In the genomic region with DNA sequence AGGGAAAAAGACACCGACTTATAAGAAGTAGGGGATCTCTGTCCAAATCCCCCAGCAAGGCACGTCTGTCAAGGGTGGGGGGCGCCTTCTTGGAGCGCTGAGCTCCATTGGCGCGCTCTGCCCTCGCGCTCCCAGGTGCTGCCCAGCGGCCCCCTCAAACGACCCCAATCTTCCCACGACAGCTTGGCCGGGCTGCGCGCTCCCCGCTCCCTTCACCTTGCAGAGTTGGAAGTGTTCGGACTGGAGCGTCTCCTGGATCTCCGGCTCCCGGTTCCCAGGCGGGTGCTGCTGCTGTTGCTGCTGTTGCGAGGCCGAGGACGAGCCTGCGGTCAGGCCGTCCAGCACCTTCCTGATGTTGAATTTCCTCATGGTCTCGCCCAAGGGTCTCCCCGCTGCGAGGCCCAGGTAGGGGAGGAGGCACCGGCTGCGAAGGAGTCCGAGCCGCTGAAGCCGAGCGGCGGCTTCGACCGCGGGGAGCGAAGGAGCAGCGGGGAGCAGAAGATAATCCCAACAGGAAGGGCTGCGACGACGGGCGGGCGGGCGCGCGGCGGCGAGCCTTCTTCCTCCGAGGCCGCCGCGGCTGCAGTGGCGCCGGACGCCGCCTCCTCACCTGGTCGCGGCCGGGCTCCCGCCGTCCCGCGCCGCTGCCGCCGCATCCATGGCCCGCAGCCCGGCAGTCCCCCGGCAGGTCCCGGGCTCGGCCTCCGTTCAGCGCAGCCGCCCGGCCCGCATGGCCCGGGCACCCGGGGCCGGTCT, we compare ENCODE assay signal across 8 mouse cellular contexts. TPM values are rescaled to one million over a fixed set of nuclear protein-coding genes. Genes with fewer than 3 reads are reported as not detected.
DNase-seq lines count a peak whose midpoint lies in the region; ATAC-seq and TF ChIP-seq lines count a peak whose summit lies in the region.

No protein-coding gene starts in this region.

- H3K4me1 ChIP-seq in brown adipose tissue, adult 24 weeks (ENCODE audit: control insufficient read depth, insufficient read depth, insufficient read length, low read length): no peaks in the 10 kb centered on the region
- peaks cover 25% of the 10 kb centered on the region for H3K4me1 ChIP-seq in forebrain, embryonic 13.5 days
- peaks cover 16% of the 10 kb centered on the region for H3K4me1 ChIP-seq in hindbrain, embryonic 12.5 days
- H3K4me1 ChIP-seq in megakaryocyte, embryonic 14.5 days: peaks cover 56% of the 10 kb centered on the region
- H3K4me1 ChIP-seq in small intestine, adult 2 months (ENCODE audit: control insufficient read depth, insufficient read depth, insufficient read length, low read length): no peaks in the 10 kb centered on the region; the same call in none of the 2 replicates

- DNase-seq in gastrocnemius, adult 2 months: no peak
- DNase-seq in gastrocnemius, postnatal 25 days: no peak
- peak; percentile 31 to 47 for DNase-seq in left cerebral cortex, adult 8-10 months (ENCODE audit: low spot score in 2 of 2)

- no peak for TF ChIP-seq POLR2A in small intestine, adult 2 months (IDR thresholded peaks at IDR 0.05; ENCODE audit: low read depth, low read length)

- under 1% methylated on average over 69 of the region's 81 CpGs for WGBS in forebrain, embryonic 13.5 days
- under 1% methylated on average over 70 of the region's 81 CpGs for WGBS in hindbrain, embryonic 12.5 days
- WGBS in small intestine, adult 2 months: under 1% methylated on average over 80 of the region's 81 CpGs

- no peaks in the 10 kb centered on the region for H3K9me3 ChIP-seq in forebrain, embryonic 13.5 days (replicated peaks)
- H3K9me3 ChIP-seq in hindbrain, embryonic 12.5 days (replicated peaks): no peaks in the 10 kb centered on the region
- H3K9me3 ChIP-seq in megakaryocyte, embryonic 14.5 days: no peaks in the 10 kb centered on the region

- peak overlapping the region; percentile 97 for H3K9ac ChIP-seq in forebrain, embryonic 13.5 days
- H3K9ac ChIP-seq in hindbrain, embryonic 12.5 days: peak overlapping the region; percentile 89

- H3K27ac ChIP-seq in gastrocnemius, adult 2 months: peak overlapping the region; percentile 92
- H3K27ac ChIP-seq in brown adipose tissue, adult 24 weeks (replicated peaks; ENCODE audit: low read depth, low read length): peak overlapping the region; percentile 78
- peak overlapping the region; percentile 95 for H3K27ac ChIP-seq in forebrain, embryonic 13.5 days
- peak overlapping the region; percentile 97 for H3K27ac ChIP-seq in hindbrain, embryonic 12.5 days
- peak overlapping the region; percentile 80 for H3K27ac ChIP-seq in small intestine, adult 2 months (ENCODE audit: insufficient read depth, low read depth, low read length)

- peak; percentile 31 for ATAC-seq in forebrain, embryonic 13.5 days
- ATAC-seq in hindbrain, embryonic 12.5 days (ENCODE audit: low FRiP score): peak; percentile 68

- peak overlapping the region; percentile 97 for H3K4me3 ChIP-seq in gastrocnemius, adult 2 months
- peak overlapping the region; percentile 70 for H3K4me3 ChIP-seq in brown adipose tissue, adult 24 weeks (ENCODE audit: insufficient read depth, low read depth, low read length)
- H3K4me3 ChIP-seq in forebrain, embryonic 13.5 days: peak overlapping the region; percentile 88
- peak overlapping the region; percentile 69 for H3K4me3 ChIP-seq in hindbrain, embryonic 12.5 days
- H3K4me3 ChIP-seq in megakaryocyte, embryonic 14.5 days (replicated peaks): peak overlapping the region; percentile 99
- peak overlapping the region; percentile 72 for H3K4me3 ChIP-seq in small intestine, adult 2 months (ENCODE audit: low read depth, low read length)

- H3K4me2 ChIP-seq in forebrain, embryonic 13.5 days: peak overlapping the region; percentile 90
- H3K4me2 ChIP-seq in hindbrain, embryonic 12.5 days (replicated peaks): peak overlapping the region; percentile 93

- H3K36me3 ChIP-seq in forebrain, embryonic 13.5 days (ENCODE audit: poor library complexity, severe bottlenecking): no peaks in the 10 kb centered on the region
- no peaks in the 10 kb centered on the region for H3K36me3 ChIP-seq in hindbrain, embryonic 12.5 days
- peaks cover 37% of the 10 kb centered on the region for H3K36me3 ChIP-seq in megakaryocyte, embryonic 14.5 days (replicated peaks; ENCODE audit: low read length)
- peaks cover 2% of the 10 kb centered on the region; the same call in 1 of the 2 replicates for H3K36me3 ChIP-seq in small intestine, adult 2 months (ENCODE audit: control insufficient read depth, insufficient read depth, low read length)

- no peaks in the 10 kb centered on the region for H3K27me3 ChIP-seq in forebrain, embryonic 13.5 days
- no peaks in the 10 kb centered on the region for H3K27me3 ChIP-seq in hindbrain, embryonic 12.5 days
- no peaks in the 10 kb centered on the region for H3K27me3 ChIP-seq in megakaryocyte, embryonic 14.5 days (replicated peaks)
- H3K27me3 ChIP-seq in small intestine, adult 2 months (ENCODE audit: control insufficient read depth, insufficient read depth, low read length): no peaks in the 10 kb centered on the region

- no peak for TF ChIP-seq CTCF in gastrocnemius, adult 2 months (IDR thresholded peaks at IDR 0.05)
- no peak for TF ChIP-seq CTCF in small intestine, adult 2 months (IDR thresholded peaks at IDR 0.05; ENCODE audit: extremely low read depth, insufficient read length, insufficient replicate concordance, low read depth, low read length)

- intact Hi-C loops in gastrocnemius, adult 2 months (cut with DNase I): no loop called here

RNA-seq across cellular contexts. Expression of gene Stxbp5, which starts 0.4 kb away (rescaled TPM):
- total RNA-seq in gastrocnemius, adult 2 months (2021): 10 to 100 TPM; 10.7 to 11.4 TPM
- total RNA-seq in gastrocnemius, postnatal 25 days (2021): 1 to 10 TPM; 7.6 to 9.3 TPM
- 6.1 and 8.4 TPM in 2 replicates for polyA plus RNA-seq in brown adipose tissue, adult 24 weeks (2012; ENCODE audit: insufficient read depth, insufficient read length, missing spikeins)
- 5.8 and 6.0 TPM in 2 replicates for polyA plus RNA-seq in forebrain, embryonic 13.5 days (2015; fragmentation: Nextera tagmentation; extraction: Ambion mirVana)
- polyA plus RNA-seq in hindbrain, embryonic 12.5 days (2016; fragmentation: Nextera tagmentation; extraction: Ambion mirVana): 8.8 and 9.1 TPM in 2 replicates
- 100 to 1,000 TPM in 2 of 4 experiments, 10 to 100 TPM in 2; 94.0 to 109 (median 100) TPM for total RNA-seq in left cerebral cortex, adult 8-10 months (2022)
- 16.0 and 17.5 TPM in 2 replicates for polyA plus RNA-seq in megakaryocyte, embryonic 14.5 days (2012; ENCODE audit: insufficient read depth, low replicate concordance)
- polyA plus RNA-seq in small intestine, adult 2 months (2012; rRNA removed): 7.4 and 21.3 TPM in 2 replicates

Comparison
In these comparisons a context has a peak if more than half of its experiments do, and no peak if none do; other contexts are left out.
1. DNase-seq: peak in left cerebral cortex, adult 8-10 months (2 of 2); none in gastrocnemius, adult 2 months (single experiment) and gastrocnemius, postnatal 25 days (single experiment).
2. Peak in every context shown above with its lines, with median percentiles within 50 percentile points of each other: H3K27ac ChIP-seq and H3K4me3 ChIP-seq.